Mouse (Mus musculus): ENCODE measurements at regions not wholly inside any gene's neighbourhood (a gene's known extent, or its start where the extent isn't known, plus 50 kb on each side); places are given as distances from the start of the nearest gene placed in this dataset.

DNA sequence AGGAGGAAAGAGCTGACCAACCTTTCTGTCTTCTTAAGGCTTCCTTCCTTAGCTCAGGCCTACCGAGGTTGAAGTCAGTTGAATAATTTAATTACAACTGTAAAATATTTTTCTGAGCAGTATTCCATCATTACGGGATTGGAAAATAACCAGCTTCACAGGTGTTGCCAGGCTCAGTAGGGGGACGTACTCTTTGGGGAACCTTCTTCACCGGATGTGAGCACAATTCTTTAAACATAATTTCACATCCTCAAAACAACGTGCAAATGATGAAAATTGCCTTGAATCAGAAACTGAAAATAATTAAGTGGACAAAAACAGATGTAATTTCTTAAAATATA lies 515.9 kb downstream of the Tns3 start:
- H3K27ac ChIP-seq (ENCODE audit: low read length): no peak overlapping the region
- H3K36me3 ChIP-seq (ENCODE audit: control insufficient read depth, insufficient read depth, low read length): no peaks in the 10 kb centered on the region
- no peak overlapping the region for H3K9ac ChIP-seq (ENCODE audit: low read depth, low read length)
- no peaks in the 10 kb centered on the region for H3K4me1 ChIP-seq (ENCODE audit: control insufficient read depth, insufficient read depth, low read length)
- H3K4me3 ChIP-seq (ENCODE audit: low read length): no peak overlapping the region
- ATAC-seq: no peak
- H3K9me3 ChIP-seq (ENCODE audit: control insufficient read depth, low read length): no peaks in the 10 kb centered on the region
- 84% methylated on average over 5 of the region's 5 CpGs for WGBS
- H3K27me3 ChIP-seq (replicated peaks; ENCODE audit: control insufficient read depth, insufficient read depth, low read length): no peaks in the 10 kb centered on the region
- H3K4me2 ChIP-seq (ENCODE audit: low read depth, low read length): no peak overlapping the region

DNA sequence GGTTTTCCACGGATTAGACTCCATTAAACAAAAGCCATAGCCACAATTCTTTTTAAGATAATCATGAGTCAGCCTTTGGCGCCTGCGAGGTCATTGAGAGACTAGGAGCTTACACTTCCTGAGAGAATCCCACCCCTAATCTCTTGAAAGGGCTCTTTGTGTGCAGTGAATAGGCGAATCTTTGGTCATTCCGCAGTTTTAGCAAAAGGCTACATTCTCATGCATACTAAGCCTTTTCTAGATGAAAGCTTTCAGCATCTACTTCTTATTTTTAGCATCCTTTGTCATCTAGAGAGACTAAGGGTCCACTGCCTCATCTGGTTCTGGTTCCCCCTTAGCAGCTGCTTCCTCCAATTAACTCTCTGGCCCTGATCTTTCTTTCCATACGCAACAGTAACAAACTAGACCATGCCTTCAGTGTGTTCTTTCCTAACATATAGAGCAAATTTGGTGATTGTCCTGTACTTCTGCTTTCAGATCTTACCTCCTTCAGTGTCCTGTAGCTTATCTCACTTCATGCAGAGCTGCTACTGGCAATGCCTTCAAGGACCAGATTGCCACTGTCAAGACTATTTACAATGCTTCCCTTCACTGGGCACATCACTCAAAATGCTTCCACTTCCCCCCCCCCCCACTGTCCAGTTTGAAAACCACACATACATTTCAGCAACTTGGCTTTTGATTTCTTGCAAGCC lies 516.4 kb downstream of the Tns3 start:
- Histone ChIP-seq H3K4me3 (ENCODE audit: low read length) (no peak overlapping the region), H3K4me2 (ENCODE audit: low read depth, low read length) (no peak overlapping the region)
- WGBS: 70% methylated on average over 6 of the region's 6 CpGs

DNA sequence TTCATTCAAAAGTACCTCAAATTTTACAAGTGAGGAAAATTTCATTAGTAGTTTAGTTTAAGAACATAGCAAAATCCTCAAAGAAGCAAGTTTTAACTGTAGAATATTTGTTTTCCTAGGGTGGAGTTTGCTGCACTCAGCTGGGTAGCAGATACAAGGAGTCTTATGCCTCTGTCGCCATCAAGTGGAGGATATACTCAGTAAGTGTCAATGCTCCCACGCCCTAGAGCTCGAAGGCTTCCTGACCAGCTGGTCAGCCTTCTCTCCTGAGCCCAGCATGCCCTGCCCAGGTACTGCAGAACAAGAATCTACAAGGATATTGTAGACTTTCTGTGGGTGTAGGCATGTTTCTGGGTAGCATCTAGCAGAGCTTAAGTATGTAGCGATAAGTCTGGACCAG lies 527.0 kb downstream of the Tns3 start:
- Histone ChIP-seq H3K27ac (ENCODE audit: low read length) (no peak overlapping the region), H3K9ac (ENCODE audit: low read depth, low read length) (no peak overlapping the region), H3K4me2 (ENCODE audit: low read depth, low read length) (no peak overlapping the region), H3K36me3 (ENCODE audit: control insufficient read depth, insufficient read depth, low read length) (no peaks in the 10 kb centered on the region), H3K4me3 (ENCODE audit: low read length) (no peak overlapping the region), H3K4me1 (ENCODE audit: control insufficient read depth, insufficient read depth, low read length) (no peaks in the 10 kb centered on the region), H3K9me3 (ENCODE audit: control insufficient read depth, low read length) (no peaks in the 10 kb centered on the region), H3K27me3 (replicated peaks; ENCODE audit: control insufficient read depth, insufficient read depth, low read length) (no peaks in the 10 kb centered on the region)
- 35% methylated on average over 4 of the region's 4 CpGs for WGBS
- no peak; the same call in 1 of the 2 replicates for ATAC-seq

More for the DNA sequence above, 516.4 kb downstream of the Tns3 start:
- Histone ChIP-seq H3K9me3 (ENCODE audit: control insufficient read depth, low read length) (no peaks in the 10 kb centered on the region), H3K4me1 (ENCODE audit: control insufficient read depth, insufficient read depth, low read length) (no peaks in the 10 kb centered on the region), H3K27ac (ENCODE audit: low read length) (no peak overlapping the region), H3K27me3 (replicated peaks; ENCODE audit: control insufficient read depth, insufficient read depth, low read length) (no peaks in the 10 kb centered on the region), H3K9ac (ENCODE audit: low read depth, low read length) (no peak overlapping the region), H3K36me3 (ENCODE audit: control insufficient read depth, insufficient read depth, low read length) (no peaks in the 10 kb centered on the region)
- no peak for ATAC-seq

DNA sequence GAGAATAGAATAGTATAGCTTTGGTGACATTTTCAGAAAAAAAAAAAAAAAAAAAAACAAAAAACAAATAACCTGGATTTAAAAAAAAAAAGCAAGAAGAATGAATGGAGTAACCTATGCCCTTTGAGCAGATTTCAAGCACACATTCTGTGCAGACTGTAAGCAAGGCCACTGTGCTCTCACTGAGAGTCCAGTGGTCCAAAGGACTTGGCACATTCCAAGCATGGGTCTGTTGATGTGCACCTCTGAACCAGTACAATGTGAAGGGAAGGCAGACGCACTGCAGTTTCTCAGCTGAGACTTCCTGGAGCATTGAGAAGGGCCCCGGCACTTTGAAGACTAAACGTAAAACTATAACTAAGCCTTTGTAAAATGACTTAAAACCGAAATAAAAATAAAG lies 527.7 kb downstream of the Tns3 start:
- no peaks in the 10 kb centered on the region for H3K4me1 ChIP-seq (ENCODE audit: control insufficient read depth, insufficient read depth, low read length)
- WGBS: 84% methylated on average over 4 of the region's 4 CpGs
- no peaks in the 10 kb centered on the region for H3K9me3 ChIP-seq (ENCODE audit: control insufficient read depth, low read length)
- H3K36me3 ChIP-seq (ENCODE audit: control insufficient read depth, insufficient read depth, low read length): no peaks in the 10 kb centered on the region
- H3K27ac ChIP-seq (ENCODE audit: low read length): no peak overlapping the region
- no peak overlapping the region for H3K4me2 ChIP-seq (ENCODE audit: low read depth, low read length)
- H3K9ac ChIP-seq (ENCODE audit: low read depth, low read length): no peak overlapping the region
- no peaks in the 10 kb centered on the region for H3K27me3 ChIP-seq (replicated peaks; ENCODE audit: control insufficient read depth, insufficient read depth, low read length)
- H3K4me3 ChIP-seq (ENCODE audit: low read length): no peak overlapping the region
- no peak for ATAC-seq

DNA sequence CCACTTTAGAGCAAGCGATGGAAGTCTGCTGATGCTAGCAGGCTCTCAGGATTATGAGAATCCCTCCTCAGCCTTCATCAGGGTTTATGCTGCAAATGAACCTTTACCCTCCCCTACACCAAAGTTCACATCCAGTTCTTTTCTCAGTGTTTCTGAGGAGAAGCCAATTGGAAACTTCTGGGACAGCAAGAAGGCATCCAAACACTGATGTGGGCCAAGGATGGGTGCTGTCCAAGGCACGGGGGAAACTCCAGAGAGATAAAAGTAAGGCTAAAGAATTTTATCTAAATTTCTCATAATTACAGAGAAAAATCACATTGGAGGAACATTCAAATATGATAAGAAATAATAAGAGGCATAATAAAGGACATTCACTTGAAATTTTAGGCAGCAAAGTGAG lies 555.0 kb downstream of the Tns3 start:
- no peaks in the 10 kb centered on the region for H3K36me3 ChIP-seq (ENCODE audit: control insufficient read depth, insufficient read depth, low read length)
- H3K27me3 ChIP-seq (replicated peaks; ENCODE audit: control insufficient read depth, insufficient read depth, low read length): no peaks in the 10 kb centered on the region
- no peak overlapping the region for H3K4me2 ChIP-seq (ENCODE audit: low read depth, low read length)
- no peak overlapping the region for H3K27ac ChIP-seq (ENCODE audit: low read length)
- no peaks in the 10 kb centered on the region for H3K9me3 ChIP-seq (ENCODE audit: control insufficient read depth, low read length)
- no peak for ATAC-seq
- WGBS: 65% methylated on average over 2 of the region's 2 CpGs
- H3K9ac ChIP-seq (ENCODE audit: low read depth, low read length): no peak overlapping the region
- H3K4me1 ChIP-seq (ENCODE audit: control insufficient read depth, insufficient read depth, low read length): no peaks in the 10 kb centered on the region
- no peak overlapping the region for H3K4me3 ChIP-seq (ENCODE audit: low read length)

DNA sequence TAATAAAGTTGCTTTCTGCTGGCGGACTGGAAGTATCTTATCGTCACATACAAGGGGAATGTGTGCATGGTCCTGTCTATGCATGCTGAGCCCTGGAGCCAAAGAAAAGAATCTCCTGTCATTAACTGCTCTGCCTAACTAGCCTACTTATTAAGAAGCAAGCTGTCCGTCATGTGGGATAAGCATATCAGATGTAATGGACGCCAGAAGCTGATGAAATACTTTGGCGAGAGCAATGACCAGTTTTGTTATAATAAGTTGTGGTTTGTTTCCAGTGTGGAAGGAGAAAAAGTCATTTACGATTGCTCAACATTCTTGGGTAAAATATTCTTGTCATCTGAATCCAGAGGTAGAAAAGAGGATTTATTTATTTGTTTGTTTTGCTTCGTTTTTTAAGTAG lies 563.2 kb downstream of the Tns3 start:
- Histone ChIP-seq H3K4me3 (ENCODE audit: low read length) (no peak overlapping the region), H3K27ac (ENCODE audit: low read length) (no peak overlapping the region), H3K36me3 (ENCODE audit: control insufficient read depth, insufficient read depth, low read length) (no peaks in the 10 kb centered on the region), H3K4me2 (ENCODE audit: low read depth, low read length) (no peak overlapping the region), H3K4me1 (ENCODE audit: control insufficient read depth, insufficient read depth, low read length) (no peaks in the 10 kb centered on the region), H3K9me3 (ENCODE audit: control insufficient read depth, low read length) (no peaks in the 10 kb centered on the region), H3K9ac (ENCODE audit: low read depth, low read length) (no peak overlapping the region), H3K27me3 (replicated peaks; ENCODE audit: control insufficient read depth, insufficient read depth, low read length) (no peaks in the 10 kb centered on the region)
- WGBS: 84% methylated on average over 7 of the region's 7 CpGs
- ATAC-seq: no peak

DNA sequence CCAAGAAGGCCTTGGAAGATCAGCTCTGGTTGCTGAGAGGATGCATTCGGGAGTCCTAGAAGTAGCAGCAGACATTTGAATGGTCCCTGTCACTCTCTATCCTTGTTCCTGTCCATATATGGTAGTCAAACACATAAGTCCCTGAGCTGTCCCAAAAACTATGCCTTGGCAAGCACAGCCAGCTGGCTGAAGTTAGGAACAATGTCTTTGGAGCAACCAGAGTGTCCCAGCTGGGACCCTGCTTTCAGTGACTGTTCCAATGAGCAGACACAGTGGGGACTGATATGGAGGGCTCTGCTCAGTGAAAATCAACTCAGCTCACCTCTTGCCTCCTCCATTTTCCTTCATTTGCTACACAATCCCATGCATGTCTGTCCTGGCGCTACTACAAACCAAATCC lies 580.0 kb downstream of the Tns3 start:
- 86% methylated on average over 2 of the region's 2 CpGs for WGBS
- no peaks in the 10 kb centered on the region for H3K4me1 ChIP-seq (ENCODE audit: control insufficient read depth, insufficient read depth, low read length)
- H3K36me3 ChIP-seq (ENCODE audit: control insufficient read depth, insufficient read depth, low read length): no peaks in the 10 kb centered on the region
- no peaks in the 10 kb centered on the region for H3K9me3 ChIP-seq (ENCODE audit: control insufficient read depth, low read length)
- no peaks in the 10 kb centered on the region for H3K27me3 ChIP-seq (replicated peaks; ENCODE audit: control insufficient read depth, insufficient read depth, low read length)
- no peak for ATAC-seq
- no peak overlapping the region for H3K4me3 ChIP-seq (ENCODE audit: low read length)
- no peak overlapping the region for H3K4me2 ChIP-seq (ENCODE audit: low read depth, low read length)
- H3K27ac ChIP-seq (ENCODE audit: low read length): no peak overlapping the region
- H3K9ac ChIP-seq (ENCODE audit: low read depth, low read length): no peak overlapping the region

DNA sequence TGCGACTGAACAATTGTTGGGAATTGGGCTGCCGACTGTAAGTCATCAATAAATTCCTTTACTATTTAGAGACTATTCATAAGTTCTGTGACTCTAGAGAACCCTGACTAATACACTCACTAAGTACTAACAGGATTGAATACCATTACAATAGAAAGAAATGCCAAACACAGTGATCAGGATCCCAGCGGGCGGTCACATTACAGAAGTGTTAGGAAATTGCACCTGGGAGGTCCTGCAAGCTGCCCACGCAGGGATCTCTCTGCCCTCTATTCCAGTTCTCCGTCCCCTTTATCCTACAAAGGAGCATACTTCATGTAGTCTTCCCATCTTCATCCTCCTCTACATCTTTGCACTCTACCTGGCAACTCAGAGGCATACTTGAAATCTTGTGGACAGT lies 581.5 kb downstream of the Tns3 start:
- no peaks in the 10 kb centered on the region for H3K36me3 ChIP-seq (ENCODE audit: control insufficient read depth, insufficient read depth, low read length)
- H3K4me3 ChIP-seq (ENCODE audit: low read length): no peak overlapping the region
- no peaks in the 10 kb centered on the region for H3K4me1 ChIP-seq (ENCODE audit: control insufficient read depth, insufficient read depth, low read length)
- no peaks in the 10 kb centered on the region for H3K27me3 ChIP-seq (replicated peaks; ENCODE audit: control insufficient read depth, insufficient read depth, low read length)
- 87% methylated on average over 4 of the region's 6 CpGs for WGBS
- H3K27ac ChIP-seq (ENCODE audit: low read length): no peak overlapping the region
- ATAC-seq: no peak
- H3K9me3 ChIP-seq (ENCODE audit: control insufficient read depth, low read length): no peaks in the 10 kb centered on the region
- no peak overlapping the region for H3K9ac ChIP-seq (ENCODE audit: low read depth, low read length)
- no peak overlapping the region for H3K4me2 ChIP-seq (ENCODE audit: low read depth, low read length)

DNA sequence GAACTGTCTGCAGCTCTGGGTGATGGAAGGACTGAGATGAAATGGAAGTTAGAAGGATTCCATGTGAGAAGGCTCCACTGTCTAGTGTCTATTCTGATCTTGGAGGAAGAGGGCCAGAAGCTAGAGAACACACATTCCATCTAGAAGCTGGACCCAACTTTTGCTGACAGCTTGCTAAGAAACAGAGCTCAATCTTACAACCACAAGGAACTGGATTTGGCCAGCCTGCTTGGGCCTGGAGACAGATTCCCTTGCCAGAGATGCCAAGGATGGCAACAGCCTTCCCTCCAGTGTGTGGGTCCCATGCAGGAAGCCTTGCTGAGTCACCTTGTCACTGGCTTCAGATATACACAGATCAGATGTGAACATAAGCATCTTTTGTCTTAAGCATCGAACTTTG lies 591.0 kb downstream of the Tns3 start:
- Histone ChIP-seq H3K27ac (ENCODE audit: low read length) (no peak overlapping the region), H3K4me1 (ENCODE audit: control insufficient read depth, insufficient read depth, low read length) (no peaks in the 10 kb centered on the region), H3K9ac (ENCODE audit: low read depth, low read length) (no peak overlapping the region), H3K36me3 (ENCODE audit: control insufficient read depth, insufficient read depth, low read length) (no peaks in the 10 kb centered on the region), H3K9me3 (ENCODE audit: control insufficient read depth, low read length) (no peaks in the 10 kb centered on the region), H3K4me3 (ENCODE audit: low read length) (no peak overlapping the region), H3K27me3 (replicated peaks; ENCODE audit: control insufficient read depth, insufficient read depth, low read length) (no peaks in the 10 kb centered on the region), H3K4me2 (ENCODE audit: low read depth, low read length) (no peak overlapping the region)
- WGBS: 65% methylated on average over 1 of the region's 1 CpGs
- no peak for ATAC-seq

DNA sequence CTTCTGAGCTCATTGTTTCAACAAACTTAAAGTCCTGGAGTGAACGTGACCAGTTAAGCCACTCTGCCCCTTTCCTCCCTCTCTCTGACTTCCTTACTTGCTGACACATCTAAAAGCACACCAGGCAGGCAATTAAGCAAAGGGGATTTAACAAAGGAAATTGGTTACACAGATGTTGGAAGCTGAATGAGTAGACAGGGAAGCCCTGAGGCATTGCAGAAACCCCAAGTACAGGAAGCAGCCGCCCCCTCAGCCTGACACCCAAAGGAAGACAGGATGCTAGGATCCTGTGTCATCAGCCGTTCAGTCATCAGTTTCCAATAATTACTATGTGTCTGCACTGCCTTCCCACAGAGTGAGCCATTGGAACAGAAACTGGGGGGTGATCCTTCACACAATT lies 595.5 kb downstream of the Tns3 start:
- no peak; the same call in 1 of the 2 replicates for ATAC-seq
- 36% methylated on average over 3 of the region's 3 CpGs for WGBS

More for the DNA sequence above, 595.5 kb downstream of the Tns3 start:
- H3K27ac ChIP-seq (ENCODE audit: low read length): no peak overlapping the region
- H3K36me3 ChIP-seq (ENCODE audit: control insufficient read depth, insufficient read depth, low read length): no peaks in the 10 kb centered on the region
- no peak overlapping the region for H3K9ac ChIP-seq (ENCODE audit: low read depth, low read length)
- H3K4me3 ChIP-seq (ENCODE audit: low read length): no peak overlapping the region
- no peak overlapping the region for H3K4me2 ChIP-seq (ENCODE audit: low read depth, low read length)
- H3K4me1 ChIP-seq (ENCODE audit: control insufficient read depth, insufficient read depth, low read length): no peaks in the 10 kb centered on the region
- no peaks in the 10 kb centered on the region for H3K27me3 ChIP-seq (replicated peaks; ENCODE audit: control insufficient read depth, insufficient read depth, low read length)
- no peaks in the 10 kb centered on the region for H3K9me3 ChIP-seq (ENCODE audit: control insufficient read depth, low read length)

Data from intestine, embryonic 16.5 days (tissue).